Mouse (Mus musculus) adipocyte (in vitro differentiated cells): Measurements from ENCODE around the gene Lmo3.
A peak's percentile ranks its signal among the peaks of the same experiment; 100 is the strongest.

ENCODE experiments used
- DNase-seq: peaks from one replicate; pipeline ENCODE4 v3.0.0-alpha.2; 2016; ENCODE audit warnings: low spot score

Gene Lmo3

DNA sequence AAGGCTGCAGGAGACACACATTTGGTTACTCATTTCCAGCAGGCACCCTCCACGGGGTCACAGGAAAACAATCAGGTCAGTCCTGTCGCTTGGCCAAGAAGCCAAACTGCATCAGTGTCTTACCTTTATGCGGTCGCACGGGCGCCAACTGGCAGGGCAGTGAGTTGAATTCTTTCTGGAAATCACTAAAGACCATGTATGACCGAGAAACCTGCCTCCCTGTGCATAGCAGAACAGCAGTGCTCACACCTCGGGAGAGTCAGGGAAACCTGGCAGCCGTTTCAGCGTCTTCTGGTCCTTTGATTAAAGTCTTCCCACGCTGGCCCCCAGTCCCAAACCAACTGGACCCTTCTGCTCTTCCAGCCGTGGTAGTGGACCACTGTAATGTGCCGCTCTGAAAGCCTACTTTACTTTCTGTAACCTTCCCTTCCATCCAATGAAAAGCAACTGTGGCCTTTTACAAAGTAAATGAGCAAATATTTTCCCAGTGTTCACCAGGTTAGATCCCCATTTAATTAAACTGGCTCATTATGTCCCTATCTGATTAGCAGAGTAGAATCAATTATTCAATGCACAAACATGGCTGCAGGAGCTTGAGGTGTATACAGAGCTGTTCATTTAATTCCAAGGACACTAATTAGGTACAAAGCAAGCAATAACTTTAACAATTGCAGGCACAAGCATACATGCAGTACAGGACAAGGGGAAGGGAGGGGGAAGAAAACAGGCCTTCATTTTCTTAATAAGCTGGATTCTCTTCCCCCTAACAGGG lies at the start of gene Lmo3:
Lmo3 (minus strand) TSS at position 235 of the 772 bp plus-strand sequence.
- no peak for DNase-seq

DNA sequence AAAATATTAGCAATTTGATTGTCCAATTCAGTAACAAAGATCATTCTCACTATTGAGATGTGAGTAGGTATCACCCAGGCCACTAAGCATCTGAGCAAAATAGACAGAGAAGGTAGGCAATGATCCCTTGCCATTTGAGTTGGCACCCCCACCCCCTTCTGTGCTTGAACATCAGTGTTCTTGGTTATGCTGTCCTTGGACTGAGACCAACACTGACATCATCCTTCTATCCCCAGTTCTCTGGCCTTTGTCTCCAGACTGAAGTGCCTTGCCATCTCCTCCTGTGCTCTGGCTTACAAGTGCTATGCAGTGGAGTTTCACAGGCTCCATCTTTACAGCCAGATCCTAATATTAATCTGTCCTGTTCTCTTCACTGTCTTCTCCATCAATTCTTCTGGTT lies 39.0 kb upstream of the Lmo3 start:
- DNase-seq = no peak

- no peak for DNase-seq
Observed at GRCm38 (mm10) chr6:138618396-138618795, 36.6 kb upstream of the Lmo3 start.

GRCm38 (mm10) chr6:138597016-138597415 lies 15.2 kb upstream of the Lmo3 start:
- no peak for DNase-seq

DNA sequence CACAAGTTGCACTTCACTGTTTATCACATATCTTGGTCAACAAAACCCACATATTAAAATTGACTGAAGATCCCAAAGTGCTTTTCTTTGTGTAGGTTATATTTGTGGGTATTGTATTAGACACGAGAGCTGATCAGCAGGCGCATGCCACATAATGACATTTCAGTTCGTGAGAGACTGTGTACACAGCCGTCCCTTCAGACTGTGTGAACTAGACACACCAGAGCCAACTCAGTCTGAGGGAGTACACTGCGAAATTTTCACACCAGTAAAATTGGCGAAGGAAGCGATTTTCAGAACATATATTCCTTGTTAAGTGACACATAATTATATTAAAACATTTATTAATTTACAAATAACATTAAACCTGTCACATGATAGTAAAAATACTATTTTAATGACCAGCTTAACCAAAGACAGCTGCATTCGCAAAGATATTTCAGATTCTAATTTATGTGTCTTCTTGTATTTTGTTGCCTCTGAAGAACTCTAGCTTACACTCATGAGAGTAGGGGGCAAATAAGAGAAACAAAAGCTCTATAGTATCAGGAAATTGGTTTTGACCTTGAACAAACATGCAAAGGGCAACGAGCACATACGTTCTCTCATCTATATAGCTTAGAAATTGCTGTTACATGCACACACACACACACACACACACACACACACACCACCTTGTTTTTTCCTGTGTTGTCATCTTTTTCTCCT lies 14.4 kb upstream of the Lmo3 start:
- no peak for DNase-seq

DNA sequence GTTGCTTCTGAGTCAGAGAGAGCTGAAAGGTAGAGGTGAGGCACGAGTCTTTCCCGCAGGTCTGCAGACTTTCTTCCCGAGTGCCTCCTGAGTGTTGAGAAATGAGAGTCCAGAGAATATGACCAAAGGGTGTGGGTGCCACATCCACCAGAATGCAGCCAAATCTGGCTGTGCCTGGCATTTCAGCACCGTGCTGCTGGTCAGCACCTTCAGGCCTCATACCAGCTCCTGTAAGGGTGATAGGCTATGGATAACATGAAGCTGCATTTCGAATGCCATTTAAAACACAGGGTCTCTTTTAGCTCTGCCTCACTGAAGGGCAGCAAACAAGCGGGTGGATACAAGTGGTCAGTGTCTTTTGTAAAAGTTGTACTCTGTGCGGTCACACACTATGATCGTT lies 1.5 kb upstream of the Lmo3 start:
- DNase-seq = no peak

DNA sequence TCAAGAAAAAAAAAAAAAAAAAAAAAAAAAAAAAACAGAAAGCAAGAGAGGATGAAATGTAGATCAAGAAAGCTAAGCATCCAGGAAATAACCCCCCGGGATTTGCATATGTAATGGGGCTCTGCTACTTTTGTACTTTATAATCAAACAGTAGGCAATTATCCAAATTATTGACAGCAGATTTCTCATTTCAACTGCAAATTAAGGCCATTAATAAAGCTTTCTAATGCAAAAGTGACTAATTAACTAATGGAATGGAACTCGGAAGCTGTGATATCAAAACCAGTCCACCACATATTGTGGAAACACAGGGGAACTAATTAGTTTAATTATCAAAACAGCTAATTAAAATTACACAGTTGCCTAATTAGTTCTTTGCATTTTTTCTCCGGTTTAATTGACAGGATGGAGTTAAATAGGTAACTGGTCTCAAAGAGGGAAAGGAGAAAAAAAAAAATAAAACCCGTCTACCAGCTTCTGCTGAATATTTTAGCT lies 785 bp upstream of the Lmo3 start:
- DNase-seq = no peak

DNA sequence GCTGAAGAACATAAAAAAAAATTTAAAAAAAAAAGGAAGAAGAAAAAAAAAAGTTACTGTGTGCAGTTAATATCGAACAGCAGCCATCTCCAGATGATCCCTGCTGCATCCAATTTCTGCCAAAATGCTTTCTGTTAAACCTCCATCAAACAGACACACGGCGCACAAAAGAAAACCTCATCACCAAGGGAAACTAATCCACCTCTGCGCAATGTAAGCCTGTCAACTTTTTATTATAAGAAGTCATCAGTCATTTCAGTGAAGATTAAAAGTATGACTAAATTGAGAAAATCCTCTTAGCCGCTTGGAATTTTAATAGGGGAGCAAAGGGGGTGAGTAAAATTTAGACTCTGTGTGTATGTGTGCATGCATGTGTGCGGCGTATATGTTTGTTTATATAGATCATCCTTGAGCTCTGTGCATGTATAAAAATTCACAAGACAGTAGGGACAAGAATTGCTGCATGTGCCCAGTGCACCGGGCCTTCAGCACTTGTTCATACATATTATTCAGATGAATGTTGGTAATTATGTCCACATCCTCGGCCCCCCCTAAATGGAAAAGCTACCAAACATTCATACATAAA lies 1.2 kb downstream of the Lmo3 start:
- DNase-seq = no peak

GRCm38 (mm10) chr6:138563416-138563815 lies 18.4 kb downstream of the Lmo3 start:
- no peak for DNase-seq

DNA sequence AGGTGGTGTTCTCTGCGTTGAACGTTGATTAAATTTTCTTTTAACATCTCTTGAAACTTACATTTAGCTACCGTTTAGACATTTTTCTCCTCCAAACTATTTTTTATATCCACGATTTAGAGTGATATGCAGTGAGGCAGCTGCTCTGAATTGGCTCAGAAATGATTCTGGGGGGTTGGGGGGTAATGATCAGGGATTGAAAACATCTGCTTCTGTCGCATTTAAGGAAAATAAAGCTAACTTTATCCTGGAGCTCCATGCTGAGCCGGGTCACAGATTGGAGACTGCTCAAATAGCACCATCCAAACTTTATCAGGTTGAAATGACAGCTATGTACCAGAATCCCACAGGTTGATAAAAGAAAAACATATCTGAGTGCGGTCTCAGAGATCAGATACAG lies 29.6 kb downstream of the Lmo3 start:
- DNase-seq = no peak

GRCm38 (mm10) chr6:138534879-138535278 lies 46.9 kb downstream of the Lmo3 start:
- DNase-seq = no peak

DNA sequence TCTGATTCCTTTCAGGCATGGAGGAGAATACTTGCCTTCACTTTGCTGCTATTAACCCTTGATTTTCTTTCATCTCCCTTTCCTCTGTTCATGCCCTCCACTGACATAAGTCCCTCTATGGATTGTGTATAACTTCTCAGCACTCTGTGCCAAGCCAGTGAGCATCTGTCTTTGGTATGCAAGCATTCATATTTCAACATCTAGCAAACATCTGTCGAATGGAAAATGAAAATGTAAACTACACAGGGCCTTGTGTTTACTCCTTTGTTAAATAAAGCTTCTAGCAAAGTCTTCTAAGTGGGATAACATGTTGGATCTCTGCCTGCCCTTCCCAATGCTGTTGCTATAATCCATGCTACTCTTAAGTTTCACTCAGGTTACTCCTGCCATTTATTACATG lies 75.1 kb downstream of the Lmo3 start:
- DNase-seq = no peak

- no peak for DNase-seq
Observed at GRCm38 (mm10) chr6:138503946-138504345, 77.8 kb downstream of the Lmo3 start.

DNA sequence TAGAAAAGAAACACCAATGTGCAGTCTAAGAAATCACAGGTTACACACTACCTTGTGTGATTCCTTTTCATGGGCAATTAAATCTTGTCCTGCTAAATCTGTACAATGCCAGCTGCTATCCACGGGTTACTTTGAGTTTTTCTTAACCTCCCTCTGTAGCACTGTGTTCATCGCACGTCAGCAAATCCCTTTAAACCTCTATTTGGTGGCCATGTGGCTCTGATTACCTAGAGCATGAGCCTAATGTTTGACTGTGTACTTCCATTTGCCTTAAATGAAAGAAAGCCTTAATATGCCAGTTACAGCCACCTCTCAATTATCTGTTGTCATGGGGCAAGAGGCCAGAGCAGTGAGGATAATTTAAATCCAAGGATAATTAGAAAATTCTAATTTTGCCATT lies 98.9 kb downstream of the Lmo3 start:
- no peak for DNase-seq

DNA sequence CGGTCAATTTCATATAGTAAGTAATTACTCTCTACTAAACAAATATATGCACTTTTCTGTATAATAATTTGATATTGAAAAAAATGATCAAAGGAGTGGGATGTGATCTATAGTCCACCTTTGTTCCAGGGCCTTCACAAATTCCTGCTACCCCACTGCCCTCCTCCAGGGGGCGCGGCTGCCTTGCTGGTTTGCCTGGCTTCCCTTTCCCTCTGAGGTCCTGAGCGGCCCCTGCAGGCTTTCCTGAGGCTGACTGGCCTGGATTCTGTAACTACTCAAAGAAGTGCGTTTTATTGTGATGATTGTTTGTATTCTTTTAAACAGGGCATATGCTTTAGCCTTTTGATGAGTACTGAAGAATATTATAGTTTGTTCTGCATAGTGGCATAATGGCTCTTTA lies 104.2 kb downstream of the Lmo3 start:
- DNase-seq = peak; percentile 21

- DNase-seq = no peak
Observed at GRCm38 (mm10) chr6:138469204-138469603, 112.6 kb downstream of the Lmo3 start.

GRCm38 (mm10) chr6:138444515-138445048 lies 137.2 kb downstream of the Lmo3 start:
- no peak for DNase-seq

DNA sequence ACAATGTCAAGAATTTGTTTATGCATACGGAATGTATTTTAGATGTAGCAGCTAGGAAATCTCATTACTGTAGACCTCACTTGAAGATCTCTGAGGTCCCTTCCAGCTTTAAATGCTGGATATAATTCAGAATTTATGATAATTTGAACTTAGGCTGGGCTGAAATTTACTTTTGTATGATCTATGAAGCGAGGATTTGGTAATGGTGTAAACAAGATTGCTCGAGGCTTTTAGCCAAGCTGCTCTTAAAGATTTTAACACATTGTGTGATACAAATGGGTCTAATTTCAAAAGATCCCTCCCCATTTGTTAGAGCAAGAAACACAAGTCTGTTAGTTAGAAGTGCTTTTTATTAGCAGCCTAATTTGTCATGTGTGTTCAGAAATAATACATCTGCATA lies 144.4 kb downstream of the Lmo3 start:
- DNase-seq = no peak

GRCm38 (mm10) chr6:138436813-138437212 lies 145.0 kb downstream of the Lmo3 start:
- DNase-seq = no peak

- no peak for DNase-seq
Observed at GRCm38 (mm10) chr6:138427394-138427793, 154.4 kb downstream of the Lmo3 start.

DNA sequence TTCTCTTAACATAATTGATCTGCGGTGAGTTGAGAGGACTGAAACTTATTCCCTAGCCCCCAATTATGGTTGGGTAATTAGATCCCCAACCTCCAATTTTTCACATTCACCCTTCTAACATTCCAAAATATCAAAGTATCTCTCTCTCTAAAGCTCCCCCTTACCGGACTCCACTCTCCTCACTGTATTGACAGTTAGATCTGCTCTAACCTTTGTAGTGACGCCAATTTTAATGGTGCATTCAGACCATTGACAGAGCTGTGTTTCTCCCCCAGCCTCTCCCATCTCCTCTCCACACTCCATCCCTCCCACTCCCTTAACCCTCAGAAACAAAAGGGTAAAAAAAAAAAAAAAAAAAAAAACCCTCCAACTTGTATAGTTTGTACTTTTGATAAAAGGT lies 154.9 kb downstream of the Lmo3 start:
- no peak for DNase-seq

DNA sequence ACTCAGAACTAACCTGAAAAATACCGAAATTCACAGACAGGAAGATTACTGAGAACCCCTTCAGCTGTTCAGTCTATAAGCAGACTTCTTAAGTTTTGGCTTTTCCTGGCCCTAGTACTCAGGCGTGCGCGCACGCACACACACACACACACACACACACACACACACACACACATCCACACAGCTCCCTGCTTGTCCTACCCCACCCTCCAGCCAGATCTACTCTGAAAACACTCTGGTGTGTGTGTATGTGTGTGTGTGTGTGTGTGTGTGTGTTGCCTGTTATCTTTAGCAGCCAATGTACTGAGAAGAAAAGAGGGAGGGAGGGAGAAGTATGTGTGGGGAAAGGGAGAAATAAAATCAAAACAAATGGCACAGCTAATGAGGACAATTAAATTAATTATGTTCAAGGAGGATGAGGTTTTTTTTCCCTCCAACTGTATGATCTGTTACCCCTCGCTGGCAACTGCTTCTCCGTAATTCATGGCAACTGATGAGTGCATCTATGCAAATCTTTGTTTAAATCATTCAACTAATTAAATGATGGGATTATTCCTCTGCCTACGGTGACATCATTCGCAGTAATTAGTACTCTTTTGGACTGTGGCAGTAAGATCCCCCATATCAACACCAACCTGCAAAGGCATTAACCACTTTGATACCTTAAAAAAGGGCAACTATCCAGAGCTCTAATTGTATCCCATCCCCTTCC lies 157.1 kb downstream of the Lmo3 start:
- no peak for DNase-seq
